Mouse (Mus musculus) brain, embryonic 14.5 days (tissue): ENCODE measurements around the gene Tbc1d5.

Experiments used
- CTCF ChIP-seq: fragments of 200-500 bp; IDR thresholded peaks from 2 replicates; pipeline ENCODE4 v1.5.1; 2012; ENCODE audit warnings: inconsistent platforms, mild to moderate bottlenecking, moderate library complexity, borderline replicate concordance; ENCODE audit not compliant: insufficient read depth, insufficient read length; ENCODE audit errors: extremely low read depth
- POLR2A ChIP-seq: fragments of 200-500 bp; IDR thresholded peaks from 2 replicates; pipeline ENCODE4 v1.6.1; 2012; ENCODE audit warnings: mild to moderate bottlenecking, inconsistent platforms, borderline replicate concordance; ENCODE audit not compliant: poor library complexity, insufficient read depth, insufficient read length, severe bottlenecking; ENCODE audit errors: extremely low read depth

- TF ChIP-seq CTCF (peak; percentile 34; the same call in 1 of the 2 replicates), POLR2A (no peak)
These were observed 207.0 kb downstream of the Tbc1d5 start for GRCm38 (mm10) chr17:50972142-50972541.
